Mouse (Mus musculus): ENCODE measurements at regions not wholly inside any gene's neighbourhood (a gene's known extent, or its start where the extent isn't known, plus 50 kb on each side); places are given as distances from the start of the nearest gene placed in this dataset.

DNA sequence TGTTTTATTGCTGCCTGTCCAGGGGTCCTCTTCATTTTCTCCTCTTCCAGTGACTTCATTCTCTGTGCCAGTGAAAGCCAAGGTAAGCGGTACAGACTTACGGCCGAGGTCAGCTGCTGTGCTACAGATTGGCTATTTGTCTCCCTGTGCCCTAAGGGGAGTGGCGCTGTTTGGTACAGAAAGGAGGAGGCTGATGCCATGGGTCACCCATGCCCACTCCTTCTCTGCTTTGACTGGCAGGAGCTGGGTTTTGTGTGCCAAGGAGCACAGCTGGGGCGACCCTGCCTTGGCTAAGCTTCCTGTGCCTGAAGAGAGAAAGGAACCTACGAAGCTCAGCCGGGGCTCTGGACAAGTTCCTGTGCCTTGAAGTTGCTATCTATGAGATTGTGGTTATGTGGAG lies 70.0 kb upstream of the Fggy start:
- Histone ChIP-seq H3K27me3 (ENCODE audit: control insufficient read depth, insufficient read depth, low read length) (no peaks in the 10 kb centered on the region), H3K4me1 (replicated peaks; ENCODE audit: control insufficient read depth, insufficient read depth, low read length) (peaks cover 2% of the 10 kb centered on the region; the same call in 1 of the 2 replicates), H3K4me3 (ENCODE audit: control insufficient read depth, insufficient read depth, low read length) (no peak overlapping the region), H3K36me3 (ENCODE audit: control insufficient read depth, insufficient read depth, low read length) (no peaks in the 10 kb centered on the region), H3K27ac (ENCODE audit: control insufficient read depth, insufficient read depth, low read length) (no peak overlapping the region)
- no peak for DNase-seq
- 51% methylated on average over 7 of the region's 7 CpGs for WGBS
- TF ChIP-seq POLR2A (IDR thresholded peaks at IDR 0.05; ENCODE audit: control insufficient read depth, extremely low read depth, insufficient read depth, low read length, poor library complexity) (no peak), CTCF (IDR thresholded peaks at IDR 0.05; ENCODE audit: borderline replicate concordance, control insufficient read depth, extremely low read depth, insufficient read depth, low read length, poor library complexity) (no peak)

DNA sequence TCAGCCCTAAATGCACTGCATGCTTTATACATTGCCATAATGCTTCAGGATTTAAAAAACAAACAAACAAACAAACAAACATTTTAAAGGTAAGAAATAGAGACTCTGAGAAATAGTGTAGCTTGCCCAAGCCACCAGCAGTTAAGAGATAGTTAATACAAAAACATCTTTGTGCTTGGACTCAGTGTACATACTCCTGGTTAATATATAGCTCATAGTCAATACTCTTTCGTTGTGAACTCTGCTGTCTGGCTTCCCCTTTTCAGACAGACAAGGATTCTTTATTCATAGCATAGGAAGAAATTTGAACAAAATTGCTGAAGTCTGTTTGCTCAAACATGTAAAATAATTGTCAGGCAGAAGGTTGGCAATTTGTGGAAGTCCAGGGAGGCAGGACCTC lies 69.3 kb upstream of the Fggy start:
- TF ChIP-seq CTCF (IDR thresholded peaks at IDR 0.05; ENCODE audit: borderline replicate concordance, control insufficient read depth, extremely low read depth, insufficient read depth, low read length, poor library complexity) = no peak
- TF ChIP-seq POLR2A (IDR thresholded peaks at IDR 0.05; ENCODE audit: control insufficient read depth, extremely low read depth, insufficient read depth, low read length, poor library complexity) = no peak
- Histone ChIP-seq H3K27me3 (ENCODE audit: control insufficient read depth, insufficient read depth, low read length) (no peaks in the 10 kb centered on the region), H3K27ac (ENCODE audit: control insufficient read depth, insufficient read depth, low read length) (no peak overlapping the region), H3K4me1 (replicated peaks; ENCODE audit: control insufficient read depth, insufficient read depth, low read length) (peaks cover 2% of the 10 kb centered on the region; the same call in 1 of the 2 replicates), H3K4me3 (ENCODE audit: control insufficient read depth, insufficient read depth, low read length) (no peak overlapping the region), H3K36me3 (ENCODE audit: control insufficient read depth, insufficient read depth, low read length) (no peaks in the 10 kb centered on the region)
- 48% methylated on average over 1 of the region's 1 CpGs for WGBS
- no peak for DNase-seq

DNA sequence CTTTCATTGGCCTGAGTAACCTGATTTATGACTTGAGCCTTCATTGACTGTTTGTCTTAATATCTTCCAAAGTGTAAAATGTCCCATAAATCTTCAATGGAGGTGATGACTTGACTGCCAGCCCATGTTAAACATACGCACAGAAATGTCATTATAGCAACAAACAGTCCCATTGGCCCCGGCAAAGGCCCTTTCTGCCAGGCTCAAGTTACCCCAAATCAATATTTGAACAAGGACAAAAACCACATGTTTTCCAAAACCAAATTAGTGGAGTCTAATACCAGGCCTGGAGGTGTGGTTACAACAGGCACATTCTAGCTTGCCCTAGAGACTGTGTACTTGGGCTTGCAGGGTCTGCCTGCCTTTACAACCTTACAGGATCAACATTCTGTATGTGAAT lies 68.2 kb upstream of the Fggy start:
- Histone ChIP-seq H3K4me3 (ENCODE audit: control insufficient read depth, insufficient read depth, low read length) (no peak overlapping the region), H3K27ac (ENCODE audit: control insufficient read depth, insufficient read depth, low read length) (no peak overlapping the region)
- WGBS = 94% methylated on average over 2 of the region's 2 CpGs

DNA sequence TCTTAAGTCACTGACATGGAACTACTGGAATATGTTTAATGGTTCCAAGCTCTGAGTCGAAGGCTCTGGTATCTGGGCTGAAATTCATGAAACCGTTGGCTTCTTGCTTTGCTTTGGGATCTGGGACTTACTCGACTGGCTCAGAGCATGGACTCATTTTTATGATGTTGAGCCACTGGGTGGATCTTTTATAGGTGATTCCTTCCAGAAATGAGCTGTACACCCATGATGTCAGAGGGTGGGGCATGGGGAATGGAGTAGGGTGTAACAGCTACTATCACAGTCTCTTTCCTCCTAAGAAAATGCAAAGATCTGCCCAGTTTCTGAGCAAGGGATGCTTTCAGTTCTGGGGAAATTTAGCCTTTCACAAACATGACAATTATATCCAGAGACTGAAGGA lies 57.0 kb upstream of the Fggy start:
- no peaks in the 10 kb centered on the region for H3K27me3 ChIP-seq (ENCODE audit: control insufficient read depth, insufficient read depth, low read length)
- H3K36me3 ChIP-seq (ENCODE audit: control insufficient read depth, insufficient read depth, low read length) = no peaks in the 10 kb centered on the region
- H3K4me3 ChIP-seq (ENCODE audit: control insufficient read depth, insufficient read depth, low read length) = no peak overlapping the region
- no peak for DNase-seq
- H3K4me1 ChIP-seq (replicated peaks; ENCODE audit: control insufficient read depth, insufficient read depth, low read length) = no peaks in the 10 kb centered on the region
- WGBS = 95% methylated on average over 3 of the region's 3 CpGs
- TF ChIP-seq POLR2A (IDR thresholded peaks at IDR 0.05; ENCODE audit: control insufficient read depth, extremely low read depth, insufficient read depth, low read length, poor library complexity) (no peak), CTCF (IDR thresholded peaks at IDR 0.05; ENCODE audit: borderline replicate concordance, control insufficient read depth, extremely low read depth, insufficient read depth, low read length, poor library complexity) (no peak)
- H3K27ac ChIP-seq (ENCODE audit: control insufficient read depth, insufficient read depth, low read length) = no peak overlapping the region

More for the DNA sequence above, 68.2 kb upstream of the Fggy start:
- TF ChIP-seq CTCF (IDR thresholded peaks at IDR 0.05; ENCODE audit: borderline replicate concordance, control insufficient read depth, extremely low read depth, insufficient read depth, low read length, poor library complexity) = no peak
- no peak for TF ChIP-seq POLR2A (IDR thresholded peaks at IDR 0.05; ENCODE audit: control insufficient read depth, extremely low read depth, insufficient read depth, low read length, poor library complexity)
- H3K27me3 ChIP-seq (ENCODE audit: control insufficient read depth, insufficient read depth, low read length) = no peaks in the 10 kb centered on the region
- H3K4me1 ChIP-seq (replicated peaks; ENCODE audit: control insufficient read depth, insufficient read depth, low read length) = peaks cover 2% of the 10 kb centered on the region; the same call in 1 of the 2 replicates
- no peak for DNase-seq
- H3K36me3 ChIP-seq (ENCODE audit: control insufficient read depth, insufficient read depth, low read length) = no peaks in the 10 kb centered on the region

DNA sequence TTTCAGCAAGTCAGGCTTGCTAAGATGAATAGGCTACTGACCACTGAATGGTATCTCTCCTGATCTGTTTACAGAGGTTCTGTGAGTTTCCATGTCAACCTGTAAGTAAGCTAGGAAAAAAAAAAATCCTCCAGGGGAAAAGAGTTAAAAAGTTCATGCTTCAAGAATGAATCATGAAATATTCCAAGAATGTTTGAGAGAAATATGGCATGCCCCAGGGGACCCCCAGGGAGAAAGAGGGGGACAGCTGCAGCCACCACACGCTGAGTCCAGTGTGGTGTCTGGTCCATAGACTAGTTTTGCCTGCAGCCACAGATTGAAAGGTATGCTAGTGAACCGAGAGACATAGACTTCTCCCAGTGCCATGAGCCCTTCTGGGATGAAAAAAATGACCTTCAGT lies 56.1 kb upstream of the Fggy start:
- Histone ChIP-seq H3K27me3 (ENCODE audit: control insufficient read depth, insufficient read depth, low read length) (no peaks in the 10 kb centered on the region), H3K36me3 (ENCODE audit: control insufficient read depth, insufficient read depth, low read length) (no peaks in the 10 kb centered on the region), H3K27ac (ENCODE audit: control insufficient read depth, insufficient read depth, low read length) (no peak overlapping the region), H3K4me1 (replicated peaks; ENCODE audit: control insufficient read depth, insufficient read depth, low read length) (no peaks in the 10 kb centered on the region), H3K4me3 (ENCODE audit: control insufficient read depth, insufficient read depth, low read length) (no peak overlapping the region)
- 85% methylated on average over 2 of the region's 2 CpGs for WGBS
- no peak for TF ChIP-seq POLR2A (IDR thresholded peaks at IDR 0.05; ENCODE audit: control insufficient read depth, extremely low read depth, insufficient read depth, low read length, poor library complexity)
- TF ChIP-seq CTCF (IDR thresholded peaks at IDR 0.05; ENCODE audit: borderline replicate concordance, control insufficient read depth, extremely low read depth, insufficient read depth, low read length, poor library complexity) = no peak
- no peak for DNase-seq

DNA sequence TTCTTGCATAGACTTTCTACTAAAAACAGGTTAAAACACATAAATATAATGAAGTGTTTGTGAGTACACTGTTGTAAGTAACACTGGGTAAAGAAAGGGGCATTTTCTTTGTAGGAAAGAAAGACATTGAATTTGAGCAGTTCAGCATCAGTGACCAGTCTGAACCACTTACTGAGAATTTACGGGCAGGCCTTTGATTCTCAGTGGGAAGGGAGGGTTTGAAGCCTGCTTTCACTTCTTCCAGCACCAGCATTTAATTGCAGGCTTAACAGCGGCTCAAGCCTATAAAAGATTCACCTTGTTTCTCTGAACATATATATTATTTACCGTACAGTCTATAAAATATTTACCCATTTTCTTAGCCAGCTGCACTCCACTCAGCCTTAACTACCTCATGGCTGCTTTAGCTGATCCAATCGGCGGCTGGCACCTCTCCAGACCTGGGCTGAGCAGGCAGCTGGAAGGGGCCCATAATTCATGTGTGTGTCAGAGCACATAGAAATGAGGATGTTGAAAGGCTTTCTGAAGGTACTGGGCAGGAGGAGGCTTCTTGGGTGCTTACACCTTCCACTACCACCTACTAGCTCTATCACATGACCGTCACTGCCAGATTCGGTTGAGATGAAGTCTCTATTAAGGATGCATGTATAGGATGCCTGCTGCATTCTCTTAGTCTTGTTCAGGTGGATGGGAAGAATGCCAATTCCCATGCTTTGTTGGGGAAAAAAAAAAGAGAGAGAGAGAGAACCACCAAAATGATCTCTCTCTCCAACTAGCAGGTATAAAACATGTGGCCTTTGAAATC lies 50.0 kb upstream of the Fggy start:
- Histone ChIP-seq H3K4me1 (replicated peaks; ENCODE audit: control insufficient read depth, insufficient read depth, low read length) (no peaks in the 10 kb centered on the region), H3K4me3 (ENCODE audit: control insufficient read depth, insufficient read depth, low read length) (no peak overlapping the region), H3K27ac (ENCODE audit: control insufficient read depth, insufficient read depth, low read length) (no peak overlapping the region), H3K36me3 (ENCODE audit: control insufficient read depth, insufficient read depth, low read length) (no peaks in the 10 kb centered on the region), H3K27me3 (ENCODE audit: control insufficient read depth, insufficient read depth, low read length) (no peaks in the 10 kb centered on the region)
- DNase-seq = no peak
- 71% methylated on average over 7 of the region's 7 CpGs for WGBS
- no peak for TF ChIP-seq CTCF (IDR thresholded peaks at IDR 0.05; ENCODE audit: borderline replicate concordance, control insufficient read depth, extremely low read depth, insufficient read depth, low read length, poor library complexity)
- no peak for TF ChIP-seq POLR2A (IDR thresholded peaks at IDR 0.05; ENCODE audit: control insufficient read depth, extremely low read depth, insufficient read depth, low read length, poor library complexity)
